33 mouse cellular contexts compared by ENCODE assay signal in genomic region chr7:83117065-83117464, GRCm38 (mm10).
"Had no signal": no experiment of that assay in that cellular context is flagged by ENCODE, and none has a peak within 500 bp of the region (broad histone marks: within the 10 kb centered on the region; RNA-seq: fewer than 3 reads in every experiment).

No protein-coding gene starts in this region.

- DNase-seq: heart, postnatal 10 days; heart, postnatal 14 days; heart, postnatal 36 days; heart, postnatal 4 days; kidney, adult 11 months; kidney, adult 18-20 months; kidney, adult 2 months; kidney, adult 8-10 months; kidney, adult 9 months; kidney, postnatal 10 days; kidney, postnatal 14 days; kidney, postnatal 25 days; kidney, postnatal 36 days; kidney, postnatal 4 days; layer of hippocampus, adult 9-11 months had no signal

- H3K9me3 ChIP-seq: heart, embryonic 10.5 days; heart, embryonic 12.5 days; heart, embryonic 13.5 days; heart, embryonic 15.5 days; hindbrain, embryonic 10.5 days; hindbrain, embryonic 12.5 days; hindbrain, embryonic 13.5 days; hindbrain, embryonic 15.5 days; intestine, embryonic 15.5 days; kidney, embryonic 15.5 days had no signal

- H3K27ac ChIP-seq: heart, embryonic 10.5 days; heart, embryonic 13.5 days; heart, embryonic 15.5 days; hindbrain, embryonic 10.5 days; hindbrain, embryonic 12.5 days; hindbrain, embryonic 13.5 days; hindbrain, embryonic 14.5 days; hindbrain, embryonic 15.5 days; hindbrain, postnatal 0 days; intestine, embryonic 15.5 days; kidney, embryonic 15.5 days; kidney, postnatal 0 days; layer of hippocampus, adult 2 months had no signal

- H3K4me3 ChIP-seq: heart, embryonic 10.5 days; heart, embryonic 12.5 days; heart, embryonic 13.5 days; heart, embryonic 15.5 days; hindbrain, embryonic 10.5 days; hindbrain, embryonic 12.5 days; hindbrain, embryonic 13.5 days; hindbrain, embryonic 15.5 days; intestine, embryonic 15.5 days; kidney, embryonic 15.5 days; layer of hippocampus, adult 2 months had no signal

- H3K27me3 ChIP-seq: heart, embryonic 12.5 days; heart, embryonic 13.5 days; heart, embryonic 15.5 days; hindbrain, embryonic 12.5 days; hindbrain, embryonic 13.5 days; hindbrain, embryonic 15.5 days; intestine, embryonic 15.5 days; kidney, embryonic 15.5 days had no signal

- H3K36me3 ChIP-seq: heart, embryonic 10.5 days; heart, embryonic 12.5 days; heart, embryonic 13.5 days; heart, embryonic 15.5 days; hindbrain, embryonic 10.5 days; hindbrain, embryonic 12.5 days; hindbrain, embryonic 13.5 days; hindbrain, embryonic 15.5 days; intestine, embryonic 15.5 days; kidney, embryonic 15.5 days had no signal

- H3K4me2 ChIP-seq: heart, embryonic 11.5 days; heart, embryonic 12.5 days; heart, embryonic 13.5 days; heart, embryonic 15.5 days; hindbrain, embryonic 12.5 days; hindbrain, embryonic 13.5 days; hindbrain, embryonic 14.5 days; hindbrain, embryonic 15.5 days; intestine, embryonic 15.5 days; kidney, embryonic 15.5 days had no signal

- H3K9ac ChIP-seq: heart, embryonic 12.5 days; heart, embryonic 13.5 days; heart, embryonic 15.5 days; hindbrain, embryonic 12.5 days; hindbrain, embryonic 13.5 days; hindbrain, embryonic 14.5 days; hindbrain, embryonic 15.5 days; intestine, embryonic 15.5 days; kidney, embryonic 15.5 days had no signal

- ATAC-seq: hindbrain, embryonic 16.5 days; hindbrain, postnatal 0 days; intestine, embryonic 15.5 days; intestine, embryonic 16.5 days; intestine, postnatal 0 days had no signal

- H3K4me1 ChIP-seq: heart, embryonic 10.5 days; heart, embryonic 12.5 days; heart, embryonic 13.5 days; heart, embryonic 15.5 days; hindbrain, embryonic 10.5 days; hindbrain, embryonic 12.5 days; hindbrain, embryonic 13.5 days; hindbrain, embryonic 15.5 days; intestine, embryonic 15.5 days; kidney, embryonic 15.5 days had no signal
